ENCODE assay signal across 8 mouse cellular contexts in genomic region chr1:136345454-136346372, GRCm38 (mm10). TPM values are rescaled to one million over a fixed set of nuclear protein-coding genes. Genes with fewer than 3 reads are reported as not detected.
A peak's percentile ranks its signal among the peaks of the same experiment; 100 is the strongest.
DNase-seq lines count a peak whose midpoint lies in the region; ATAC-seq and TF ChIP-seq lines count a peak whose summit lies in the region.

TSS of gene Camsap2 (minus strand) at chr1:136346104.

- H3K27me3 ChIP-seq in heart, embryonic 11.5 days (ENCODE audit: control insufficient read depth, insufficient read depth, low read length): no peaks in the 10 kb centered on the region
- H3K27me3 ChIP-seq in kidney, embryonic 16.5 days (ENCODE audit: insufficient read depth, low read length): no peaks in the 10 kb centered on the region
- H3K27me3 ChIP-seq in liver, adult 2 months (ENCODE audit: control insufficient read depth, insufficient read depth, low read length): no peaks in the 10 kb centered on the region

- peak; percentile 93 for DNase-seq in CD4-positive helper T cell, adult 2 months (ENCODE audit: low read depth, low spot score)
- peak; percentile 97 for DNase-seq in brain, embryonic 14.5 days (ENCODE audit: low read depth)
- peak; percentile 60 for DNase-seq in liver, adult 2 months (ENCODE audit: extremely low read depth, low read depth, low spot score)
- peak; percentile 91 to 93 for DNase-seq in spleen, postnatal 36 days (ENCODE audit: low spot score in 2 of 2)

- peak within 1 kb of the TSS; percentile 95 for H3K27ac ChIP-seq in heart, embryonic 11.5 days (ENCODE audit: low read depth, low read length)
- peak within 1 kb of the TSS; percentile 98 for H3K27ac ChIP-seq in kidney, embryonic 16.5 days (ENCODE audit: low read length)
- H3K27ac ChIP-seq in liver, adult 2 months (replicated peaks; ENCODE audit: insufficient read depth, low read depth, low read length): peak within 1 kb of the TSS; percentile 91

- H3K9me3 ChIP-seq in heart, embryonic 11.5 days (replicated peaks; ENCODE audit: control insufficient read depth, low read length): no peaks in the 10 kb centered on the region
- no peaks in the 10 kb centered on the region for H3K9me3 ChIP-seq in kidney, embryonic 16.5 days (ENCODE audit: low read length)

- peaks cover 14% of the 10 kb centered on the region; the same call in 1 of the 2 replicates for H3K79me2 ChIP-seq in liver, adult 2 months (ENCODE audit: control insufficient read depth, insufficient read depth, low read length)

- WGBS in heart, embryonic 11.5 days (ENCODE audit: insufficient replicate concordance): under 1% methylated on average over 113 of the region's 121 CpGs
- WGBS in kidney, embryonic 16.5 days: under 1% methylated on average over 110 of the region's 121 CpGs
- WGBS in liver, adult 2 months: under 1% methylated on average over 121 of the region's 121 CpGs

- H3K4me2 ChIP-seq in heart, embryonic 11.5 days: peak within 1 kb of the TSS; percentile 64
- peak within 1 kb of the TSS; percentile 92 for H3K4me2 ChIP-seq in kidney, embryonic 16.5 days (replicated peaks; ENCODE audit: low read depth, low read length)

- no peak for TF ChIP-seq CTCF in brain, embryonic 14.5 days (IDR thresholded peaks at IDR 0.05; ENCODE audit: borderline replicate concordance, extremely low read depth, insufficient read depth, insufficient read length)
- no peak for TF ChIP-seq CTCF in liver, adult 2 months (IDR thresholded peaks at IDR 0.05; ENCODE audit: low read depth, low read length)

- peaks cover 9% of the 10 kb centered on the region for H3K4me1 ChIP-seq in heart, embryonic 11.5 days (ENCODE audit: control insufficient read depth, insufficient read depth, low read length)
- peaks cover 31% of the 10 kb centered on the region for H3K4me1 ChIP-seq in kidney, embryonic 16.5 days (ENCODE audit: insufficient read depth, low read length)
- peaks cover 9% of the 10 kb centered on the region for H3K4me1 ChIP-seq in liver, adult 2 months (ENCODE audit: control insufficient read depth, insufficient read depth, low read length)

- peak; percentile 76 for TF ChIP-seq POLR2A in brain, embryonic 14.5 days (IDR thresholded peaks at IDR 0.05; ENCODE audit: borderline replicate concordance, extremely low read depth, insufficient read depth, insufficient read length, poor library complexity, severe bottlenecking)
- TF ChIP-seq POLR2A in liver, adult 2 months (IDR thresholded peaks at IDR 0.05; ENCODE audit: extremely low read depth, insufficient read depth, low read length): peak; percentile 66; the same call in 1 of the 2 replicates

- peak within 1 kb of the TSS; percentile 94 for H3K4me3 ChIP-seq in heart, embryonic 11.5 days (ENCODE audit: low read depth, low read length)
- peak within 1 kb of the TSS; percentile 97 for H3K4me3 ChIP-seq in kidney, embryonic 16.5 days (ENCODE audit: low read length)
- peak within 1 kb of the TSS; percentile 95 for H3K4me3 ChIP-seq in liver, adult 2 months (ENCODE audit: insufficient read depth, low read depth, low read length)

- ATAC-seq in erythroblast, adult 5-6 weeks (replicated peaks; ENCODE audit: low FRiP score, poor library complexity, severe bottlenecking): peak; percentile 79
- peak; percentile 94 for ATAC-seq in heart, embryonic 11.5 days (replicated peaks; ENCODE audit: insufficient number of reproducible peaks, low FRiP score, low TSS enrichment)
- ATAC-seq in kidney, embryonic 16.5 days (ENCODE audit: low FRiP score, low TSS enrichment): peak; percentile 98
- peak; percentile 61 for ATAC-seq in monocyte, adult 5-6 weeks (replicated peaks; ENCODE audit: insufficient number of reproducible peaks, low FRiP score, low TSS enrichment, poor library complexity, severe bottlenecking)

- peak within 1 kb of the TSS; percentile 92 for H3K9ac ChIP-seq in heart, embryonic 11.5 days (ENCODE audit: low read depth, low read length)
- H3K9ac ChIP-seq in kidney, embryonic 16.5 days (replicated peaks; ENCODE audit: low read length): peak within 1 kb of the TSS; percentile 96
- H3K9ac ChIP-seq in liver, adult 2 months (ENCODE audit: low read depth, low read length): peak within 1 kb of the TSS; percentile 96

- no peaks in the 10 kb centered on the region for H3K36me3 ChIP-seq in heart, embryonic 11.5 days (ENCODE audit: control insufficient read depth, insufficient read depth, low read length)
- no peaks in the 10 kb centered on the region for H3K36me3 ChIP-seq in kidney, embryonic 16.5 days (ENCODE audit: insufficient read depth, low read length)
- no peaks in the 10 kb centered on the region for H3K36me3 ChIP-seq in liver, adult 2 months (ENCODE audit: control insufficient read depth, insufficient read depth, low read length)

RNA-seq across cellular contexts. Expression of gene Camsap2, which starts in this region (rescaled TPM):
- polyA plus RNA-seq in brain, embryonic 14.5 days (2012; rRNA removed): 38.1 and 65.6 TPM in 2 replicates
- total RNA-seq in erythroblast, adult 5-6 weeks (2015; ENCODE audit: low replicate concordance): 23.0 and 33.6 TPM in 2 replicates
- total RNA-seq in erythroblast, adult 5-6 weeks (2017; ENCODE audit: low replicate concordance): 53.8 and 56.0 TPM in 2 replicates
- polyA plus RNA-seq in heart, embryonic 11.5 days (2014; fragmentation: Nextera tagmentation; extraction: Ambion mirVana): 11.3 and 12.4 TPM in 2 replicates
- polyA plus RNA-seq in kidney, embryonic 16.5 days (2015; fragmentation: Nextera tagmentation; extraction: Ambion mirVana): 9.0 and 9.2 TPM in 2 replicates
- 8.9 and 9.1 TPM in 2 replicates for total RNA-seq in liver, adult 2 months (2014; rRNA removed)
- polyA plus RNA-seq in liver, adult 2 months (2012; rRNA removed): 2.1 and 2.3 TPM in 2 replicates
- 25.1 to 39.6 TPM (median 31.9 TPM) in 3 replicates for total RNA-seq in monocyte, adult 5-6 weeks (2017)

Comparison
In these comparisons a context has a peak if more than half of its experiments do, and no peak if none do; other contexts are left out.
1. Peak in every context shown above with its lines: DNase-seq, ATAC-seq, H3K4me3 ChIP-seq and H3K27ac ChIP-seq.